Mouse (Mus musculus): ENCODE results near the gene Rassf8. TPM values are rescaled to one million over a fixed set of nuclear protein-coding genes. Genes with fewer than 3 reads are reported as not detected.

Gene Rassf8
- polyA plus RNA-seq, 1 experiment from 2014 or later, result 5.4 TPM

DNA sequence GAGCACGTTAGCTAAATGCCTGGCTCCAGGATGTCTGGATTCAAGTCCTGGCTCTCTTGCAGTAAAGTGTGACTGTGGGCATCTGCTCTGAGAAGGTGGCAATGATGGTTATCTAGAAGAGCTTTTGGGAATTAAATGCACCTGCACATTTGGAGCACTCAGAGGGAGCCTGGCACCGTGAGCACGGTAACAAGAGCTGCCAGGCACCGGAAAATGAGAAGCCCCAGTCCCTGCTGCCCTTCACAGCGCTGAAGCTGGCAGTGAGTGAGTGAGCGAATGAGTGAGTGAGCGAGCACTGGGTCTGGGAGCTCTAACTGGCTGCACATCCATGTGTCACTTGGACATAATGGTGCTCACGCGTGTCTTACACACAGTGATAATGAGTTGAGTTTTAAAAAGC is 34.7 kb downstream of the Rassf8 start:
- 89% methylated on average over 9 of the region's 9 CpGs for WGBS
- Histone ChIP-seq H3K9me3 (ENCODE audit: control insufficient read depth, low read length) (no peaks in the 10 kb centered on the region), H3K4me1 (replicated peaks; ENCODE audit: control insufficient read depth, insufficient read depth, low read length) (peaks cover 9% of the 10 kb centered on the region), H3K36me3 (ENCODE audit: control insufficient read depth, insufficient read depth, low read length) (no peaks in the 10 kb centered on the region), H3K27ac (ENCODE audit: low read length) (no peak overlapping the region), H3K4me2 (ENCODE audit: low read depth, low read length) (no peak overlapping the region), H3K27me3 (ENCODE audit: control insufficient read depth, insufficient read depth, low read depth, low read length) (no peaks in the 10 kb centered on the region), H3K4me3 (ENCODE audit: low read length) (no peak overlapping the region), H3K9ac (ENCODE audit: low read length) (no peak overlapping the region)
- no peak for ATAC-seq (ENCODE audit: low read depth)

DNA sequence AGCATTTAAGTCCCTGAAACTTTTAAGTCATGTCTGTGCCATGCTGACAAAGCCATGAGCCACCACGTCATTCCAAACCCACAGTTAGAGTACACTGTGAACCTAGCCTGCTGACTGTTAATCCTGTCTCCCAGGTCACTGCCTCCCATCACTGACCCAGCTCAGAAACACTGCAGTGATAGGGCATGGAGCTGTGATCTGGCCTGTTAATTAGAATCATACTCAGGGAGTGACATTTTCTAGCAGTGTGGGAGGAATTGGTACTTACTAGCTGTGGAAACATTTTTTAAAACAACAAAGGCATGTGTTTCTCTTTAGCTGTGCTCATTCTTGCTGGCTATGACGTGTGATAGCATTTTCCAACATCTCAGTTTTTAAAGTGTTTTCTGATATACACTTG is 35.4 kb downstream of the Rassf8 start:
- Histone ChIP-seq H3K36me3 (ENCODE audit: control insufficient read depth, insufficient read depth, low read length) (no peaks in the 10 kb centered on the region), H3K27me3 (ENCODE audit: control insufficient read depth, insufficient read depth, low read depth, low read length) (no peaks in the 10 kb centered on the region), H3K27ac (ENCODE audit: low read length) (no peak overlapping the region; the same call in 1 of the 2 replicates), H3K9ac (ENCODE audit: low read length) (no peak overlapping the region), H3K4me1 (replicated peaks; ENCODE audit: control insufficient read depth, insufficient read depth, low read length) (peaks cover 7% of the 10 kb centered on the region), H3K4me2 (ENCODE audit: low read depth, low read length) (no peak overlapping the region), H3K9me3 (ENCODE audit: control insufficient read depth, low read length) (no peaks in the 10 kb centered on the region), H3K4me3 (ENCODE audit: low read length) (no peak overlapping the region)
- no peak for ATAC-seq (ENCODE audit: low read depth)
- WGBS, result 83% methylated on average over 2 of the region's 2 CpGs

DNA sequence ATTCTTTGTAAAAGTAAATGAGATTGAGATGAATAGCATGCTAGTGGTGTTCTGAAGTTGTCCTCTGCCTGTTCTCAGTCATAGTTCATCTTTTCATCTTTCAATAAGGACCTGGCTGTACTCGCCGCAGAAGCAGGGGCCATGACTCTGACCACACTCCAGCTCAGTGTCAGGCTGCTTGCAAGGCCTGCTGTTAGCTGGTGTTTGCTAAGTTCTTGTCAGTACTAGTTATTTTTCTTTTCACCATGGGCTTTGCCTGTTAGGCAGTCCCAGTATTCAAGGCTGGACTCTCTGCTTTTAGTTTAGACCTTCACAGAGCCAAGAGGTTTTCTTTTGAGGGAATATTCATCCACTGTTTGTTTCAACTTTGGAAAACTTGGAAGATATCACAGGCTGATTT is 40.8 kb downstream of the Rassf8 start:
- Histone ChIP-seq H3K9ac (ENCODE audit: low read length) (no peak overlapping the region), H3K4me1 (replicated peaks; ENCODE audit: control insufficient read depth, insufficient read depth, low read length) (peaks cover 5% of the 10 kb centered on the region), H3K36me3 (ENCODE audit: control insufficient read depth, insufficient read depth, low read length) (no peaks in the 10 kb centered on the region), H3K4me3 (ENCODE audit: low read length) (no peak overlapping the region), H3K4me2 (ENCODE audit: low read depth, low read length) (no peak overlapping the region), H3K27ac (ENCODE audit: low read length) (no peak overlapping the region), H3K9me3 (ENCODE audit: control insufficient read depth, low read length) (no peaks in the 10 kb centered on the region), H3K27me3 (ENCODE audit: control insufficient read depth, insufficient read depth, low read depth, low read length) (no peaks in the 10 kb centered on the region)
- no peak for ATAC-seq (ENCODE audit: low read depth)
- 63% methylated on average over 2 of the region's 2 CpGs for WGBS

DNA sequence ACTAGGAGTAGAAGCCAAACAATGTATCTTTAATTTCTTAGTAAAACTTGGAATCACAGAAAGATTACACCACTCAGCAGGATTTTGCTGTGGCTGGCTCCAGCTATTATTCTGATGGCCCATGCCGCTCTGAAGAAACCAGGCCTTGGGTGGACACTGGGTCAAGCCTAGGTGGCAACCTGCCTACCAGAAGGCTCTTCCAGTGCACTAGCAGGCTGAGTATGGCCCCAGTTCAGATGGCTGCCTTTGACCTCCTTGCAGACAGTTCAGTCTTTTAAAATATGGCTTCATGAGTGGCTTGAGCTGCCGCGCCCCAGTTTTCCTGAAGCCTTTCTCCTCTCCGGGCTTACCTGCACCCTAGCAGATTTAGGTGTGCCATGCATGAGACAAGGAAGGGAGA is 43.2 kb downstream of the Rassf8 start:
- ATAC-seq (ENCODE audit: low read depth), result no peak

DNA sequence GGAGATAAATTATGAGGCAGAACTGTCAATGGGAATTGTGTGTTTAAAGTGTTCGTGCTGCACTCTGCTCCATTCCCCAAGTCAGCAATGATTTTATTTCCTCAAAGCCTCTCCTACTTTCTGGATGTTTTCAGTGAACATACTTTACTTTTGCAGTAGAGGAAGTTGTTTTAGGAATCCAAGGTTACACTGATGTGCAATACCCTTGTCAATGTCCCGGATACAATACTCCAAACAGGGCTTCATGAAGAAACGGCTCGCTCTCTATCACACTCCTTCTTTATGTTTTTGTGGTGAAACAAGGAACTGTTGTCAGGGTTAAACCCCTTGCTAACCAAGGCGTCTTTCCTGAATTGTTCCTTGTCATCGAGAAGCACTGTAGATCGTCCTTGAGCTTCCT is 45.8 kb downstream of the Rassf8 start:
- Histone ChIP-seq H3K4me2 (ENCODE audit: low read depth, low read length) (peak overlapping the region; percentile 0; the same call in 1 of the 2 replicates), H3K9ac (ENCODE audit: low read length) (no peak overlapping the region), H3K36me3 (ENCODE audit: control insufficient read depth, insufficient read depth, low read length) (no peaks in the 10 kb centered on the region), H3K4me1 (replicated peaks; ENCODE audit: control insufficient read depth, insufficient read depth, low read length) (peaks cover 35% of the 10 kb centered on the region), H3K4me3 (ENCODE audit: low read length) (no peak overlapping the region), H3K9me3 (ENCODE audit: control insufficient read depth, low read length) (no peaks in the 10 kb centered on the region), H3K27me3 (ENCODE audit: control insufficient read depth, insufficient read depth, low read depth, low read length) (no peaks in the 10 kb centered on the region), H3K27ac (ENCODE audit: low read length) (peak overlapping the region; percentile 86)
- no peak for ATAC-seq (ENCODE audit: low read depth)
- WGBS, result 52% methylated on average over 7 of the region's 7 CpGs

More for the DNA sequence above, 43.2 kb downstream of the Rassf8 start:
- H3K27ac ChIP-seq (ENCODE audit: low read length), result no peak overlapping the region
- no peaks in the 10 kb centered on the region for H3K27me3 ChIP-seq (ENCODE audit: control insufficient read depth, insufficient read depth, low read depth, low read length)
- H3K36me3 ChIP-seq (ENCODE audit: control insufficient read depth, insufficient read depth, low read length), result no peaks in the 10 kb centered on the region
- no peak overlapping the region for H3K4me2 ChIP-seq (ENCODE audit: low read depth, low read length)
- no peak overlapping the region for H3K4me3 ChIP-seq (ENCODE audit: low read length)
- H3K4me1 ChIP-seq (replicated peaks; ENCODE audit: control insufficient read depth, insufficient read depth, low read length), result peaks cover 14% of the 10 kb centered on the region
- no peaks in the 10 kb centered on the region for H3K9me3 ChIP-seq (ENCODE audit: control insufficient read depth, low read length)
- 95% methylated on average over 4 of the region's 4 CpGs for WGBS
- no peak overlapping the region for H3K9ac ChIP-seq (ENCODE audit: low read length)

DNA sequence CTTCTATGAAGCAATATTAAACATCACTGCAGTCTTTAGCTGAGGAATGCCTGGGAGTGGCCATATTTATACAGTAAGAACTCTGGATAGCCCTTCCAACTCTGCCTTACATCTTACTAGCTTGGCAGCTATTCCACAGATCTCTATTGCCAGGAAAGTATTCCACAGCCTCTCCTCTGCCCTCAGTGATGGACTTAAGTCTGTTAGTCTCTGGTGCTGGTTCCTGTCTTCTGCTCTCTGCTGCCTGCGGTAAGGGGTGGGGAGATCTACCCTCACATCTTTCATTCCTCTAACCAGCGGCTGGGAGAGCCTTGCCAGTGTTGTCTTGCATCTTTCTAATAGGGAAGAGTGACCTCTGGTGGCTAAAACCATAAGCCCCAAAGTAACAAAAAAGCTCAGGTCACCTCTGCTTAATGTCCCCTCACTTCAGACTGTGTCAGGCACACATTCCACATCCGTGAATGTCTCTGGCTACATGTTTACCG is 46.6 kb downstream of the Rassf8 start:
- Histone ChIP-seq H3K27ac (ENCODE audit: low read length) (peak overlapping the region; percentile 86), H3K4me2 (ENCODE audit: low read depth, low read length) (peak overlapping the region; percentile 19), H3K9ac (ENCODE audit: low read length) (no peak overlapping the region), H3K9me3 (ENCODE audit: control insufficient read depth, low read length) (no peaks in the 10 kb centered on the region), H3K4me1 (replicated peaks; ENCODE audit: control insufficient read depth, insufficient read depth, low read length) (peaks cover 39% of the 10 kb centered on the region), H3K36me3 (ENCODE audit: control insufficient read depth, insufficient read depth, low read length) (no peaks in the 10 kb centered on the region), H3K27me3 (ENCODE audit: control insufficient read depth, insufficient read depth, low read depth, low read length) (no peaks in the 10 kb centered on the region), H3K4me3 (ENCODE audit: low read length) (no peak overlapping the region)
- peak; percentile 88 for ATAC-seq (ENCODE audit: low read depth)
- WGBS, result 11% methylated on average over 4 of the region's 4 CpGs

DNA sequence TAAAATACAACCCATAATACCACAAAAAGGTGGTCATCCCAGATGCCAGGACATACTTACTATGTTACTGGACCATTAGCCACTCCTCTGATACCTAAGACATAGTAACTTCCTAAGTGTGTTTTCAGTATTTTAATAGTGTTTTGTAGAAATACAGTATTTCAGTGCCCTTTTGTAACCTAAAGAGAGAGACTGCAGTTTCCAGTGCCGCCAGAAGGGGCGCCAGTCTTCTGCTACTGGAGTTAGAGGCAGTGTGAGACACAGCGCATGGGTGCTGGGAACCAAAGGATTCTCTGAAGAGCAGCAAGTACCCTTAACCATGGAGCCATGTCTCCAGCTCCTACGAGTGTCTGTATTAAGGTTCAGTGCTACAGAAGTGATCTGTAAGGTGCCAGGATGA is 48.1 kb downstream of the Rassf8 start:
- no peak for ATAC-seq (ENCODE audit: low read depth)
- H3K4me3 ChIP-seq (ENCODE audit: low read length), result no peak overlapping the region
- peaks cover 39% of the 10 kb centered on the region for H3K4me1 ChIP-seq (replicated peaks; ENCODE audit: control insufficient read depth, insufficient read depth, low read length)
- WGBS, result 64% methylated on average over 4 of the region's 4 CpGs
- H3K27me3 ChIP-seq (ENCODE audit: control insufficient read depth, insufficient read depth, low read depth, low read length), result no peaks in the 10 kb centered on the region
- no peak overlapping the region for H3K27ac ChIP-seq (ENCODE audit: low read length)
- H3K4me2 ChIP-seq (ENCODE audit: low read depth, low read length), result no peak overlapping the region
- H3K9me3 ChIP-seq (ENCODE audit: control insufficient read depth, low read length), result no peaks in the 10 kb centered on the region
- H3K9ac ChIP-seq (ENCODE audit: low read length), result no peak overlapping the region
- H3K36me3 ChIP-seq (ENCODE audit: control insufficient read depth, insufficient read depth, low read length), result no peaks in the 10 kb centered on the region

DNA sequence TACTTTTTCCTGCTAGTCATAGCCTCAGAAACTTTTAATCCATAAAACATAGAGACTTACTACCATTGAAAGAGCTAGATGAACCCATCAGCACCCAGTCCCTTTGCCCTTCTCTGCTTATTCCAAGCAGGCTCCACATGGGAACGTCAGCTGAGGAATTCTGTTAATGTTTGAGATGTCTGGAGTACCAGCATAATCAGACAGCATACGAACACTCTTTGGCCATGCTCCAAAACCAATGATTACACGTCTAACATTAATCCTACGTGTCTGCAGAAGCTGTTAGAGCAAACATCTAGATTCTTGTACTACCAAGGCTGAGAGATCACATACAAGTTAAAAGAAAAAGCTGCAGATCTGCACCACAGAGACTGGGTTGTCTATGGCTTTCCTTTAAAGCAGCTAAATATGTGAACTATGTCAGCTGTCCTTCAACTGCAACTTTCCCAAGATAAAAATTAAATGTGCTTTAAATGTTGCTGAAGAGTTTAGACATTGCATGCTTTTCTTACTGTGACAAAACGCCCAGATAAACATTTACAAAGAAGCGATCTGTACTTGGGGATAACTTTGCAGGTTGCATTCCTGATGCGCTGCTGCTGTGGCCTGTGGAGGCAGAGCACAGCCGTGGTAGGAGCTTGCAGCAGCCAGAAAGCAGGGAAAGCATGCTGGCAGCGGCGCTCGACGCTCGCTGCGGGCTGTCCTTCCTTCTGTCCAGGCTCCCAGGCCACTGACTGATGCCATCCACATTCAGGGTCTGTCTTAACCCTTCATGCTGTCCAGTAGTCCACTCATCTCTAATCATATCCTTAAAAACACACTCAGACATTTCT is 49.9 kb downstream of the Rassf8 start:
- peak; percentile 28; the same call in 1 of the 2 replicates for ATAC-seq (ENCODE audit: low read depth)
- H3K27me3 ChIP-seq (ENCODE audit: control insufficient read depth, insufficient read depth, low read depth, low read length), result no peaks in the 10 kb centered on the region
- H3K36me3 ChIP-seq (ENCODE audit: control insufficient read depth, insufficient read depth, low read length), result no peaks in the 10 kb centered on the region
- H3K4me1 ChIP-seq (replicated peaks; ENCODE audit: control insufficient read depth, insufficient read depth, low read length), result peaks cover 43% of the 10 kb centered on the region
- no peak overlapping the region for H3K4me3 ChIP-seq (ENCODE audit: low read length)
- H3K9me3 ChIP-seq (ENCODE audit: control insufficient read depth, low read length), result no peaks in the 10 kb centered on the region
- H3K27ac ChIP-seq (ENCODE audit: low read length), result peak overlapping the region; percentile 83
- H3K9ac ChIP-seq (ENCODE audit: low read length), result peak overlapping the region; percentile 28; the same call in 1 of the 2 replicates
- H3K4me2 ChIP-seq (ENCODE audit: low read depth, low read length), result peak overlapping the region; percentile 11; the same call in 1 of the 2 replicates
- WGBS, result 21% methylated on average over 14 of the region's 14 CpGs

DNA sequence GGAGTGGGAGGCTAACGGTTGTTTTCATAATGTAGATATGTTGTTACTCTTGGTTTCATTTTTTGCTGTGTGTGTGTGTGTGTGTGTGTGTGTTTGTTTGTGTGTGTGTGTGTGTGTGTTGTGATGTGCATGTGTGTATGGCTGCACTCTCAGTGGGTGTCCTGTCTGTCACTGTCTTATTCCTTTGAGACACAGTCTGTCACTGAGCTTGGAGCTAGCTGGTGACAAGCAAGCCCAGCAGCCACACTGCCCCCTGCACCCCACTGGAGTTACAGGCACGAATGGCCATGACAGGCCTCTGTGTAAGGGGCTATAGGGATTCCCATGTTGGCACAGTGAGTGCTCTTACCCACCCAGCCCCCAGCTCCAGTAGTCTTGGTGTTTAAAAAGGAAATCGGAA is 51.1 kb downstream of the Rassf8 start:
- no peak overlapping the region for H3K4me2 ChIP-seq (ENCODE audit: low read depth, low read length)
- H3K4me3 ChIP-seq (ENCODE audit: low read length), result no peak overlapping the region
- H3K36me3 ChIP-seq (ENCODE audit: control insufficient read depth, insufficient read depth, low read length), result no peaks in the 10 kb centered on the region
- WGBS, result 56% methylated on average over 3 of the region's 3 CpGs
- H3K9me3 ChIP-seq (ENCODE audit: control insufficient read depth, low read length), result no peaks in the 10 kb centered on the region
- H3K27ac ChIP-seq (ENCODE audit: low read length), result no peak overlapping the region
- H3K27me3 ChIP-seq (ENCODE audit: control insufficient read depth, insufficient read depth, low read depth, low read length), result no peaks in the 10 kb centered on the region
- H3K9ac ChIP-seq (ENCODE audit: low read length), result no peak overlapping the region
- ATAC-seq (ENCODE audit: low read depth), result no peak
- peaks cover 42% of the 10 kb centered on the region for H3K4me1 ChIP-seq (replicated peaks; ENCODE audit: control insufficient read depth, insufficient read depth, low read length)

Measured in lung, embryonic 16.5 days (tissue).